Mouse (Mus musculus): ENCODE data around the gene Gfpt1. TPM values are rescaled to one million over a fixed set of nuclear protein-coding genes. Genes with fewer than 3 reads are reported as not detected.

Gene Gfpt1
- polyA plus RNA-seq, 1 experiment: 13.4 TPM

DNA sequence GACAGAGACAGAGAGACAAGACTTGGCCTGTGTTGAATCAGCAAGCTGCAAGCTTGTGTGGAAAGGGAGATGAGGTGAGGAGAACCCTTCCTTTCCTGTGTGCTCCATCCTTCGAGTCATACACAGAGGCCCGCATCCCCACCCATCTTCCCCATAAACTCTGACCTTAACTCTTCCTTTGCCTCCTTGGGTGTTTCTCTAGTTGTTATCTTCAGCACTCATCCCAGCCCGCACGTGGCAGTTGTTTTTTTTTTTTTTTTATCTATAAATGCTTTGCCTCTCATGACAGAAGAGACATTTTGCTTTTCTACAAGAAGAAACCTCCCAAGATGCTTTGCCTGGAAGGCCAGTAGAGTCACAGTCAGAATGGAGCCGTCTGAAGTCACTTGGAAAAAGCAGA, 95.8 kb downstream of the Gfpt1 start:
- H3K79me2 ChIP-seq (ENCODE audit: control insufficient read depth, insufficient read depth): no peaks in the 10 kb centered on the region
- TF ChIP-seq MAX (IDR thresholded peaks at IDR 0.05; ENCODE audit: low read depth) (no peak), POLR2AphosphoS2 (IDR thresholded peaks at IDR 0.05; ENCODE audit: insufficient read length, low read depth) (no peak), POLR2A (IDR thresholded peaks at IDR 0.05; ENCODE audit: insufficient read length, low read depth) (no peak), MYOD1 (IDR thresholded peaks at IDR 0.05; ENCODE audit: control insufficient read depth in 1 of 3, insufficient read length in 2 of 3, low read depth in 2 of 3) (no peak), REST (IDR thresholded peaks at IDR 0.05; ENCODE audit: insufficient read depth, insufficient read length) (no peak), USF1 (IDR thresholded peaks at IDR 0.05; ENCODE audit: low read depth) (no peak), TCF3 (IDR thresholded peaks at IDR 0.05; ENCODE audit: insufficient read length, low read depth) (no peak), TCF12 (IDR thresholded peaks at IDR 0.05; ENCODE audit: insufficient read depth, poor library complexity, severe bottlenecking) (no peak), MYOG (IDR thresholded peaks at IDR 0.05; ENCODE audit: control insufficient read depth in 1 of 3, insufficient read depth in 1 of 3, insufficient read length in 2 of 3, low read depth in 2 of 3) (no peak), CEBPB (IDR thresholded peaks at IDR 0.05; ENCODE audit: insufficient read depth, poor library complexity, severe bottlenecking) (no peak), SRF (IDR thresholded peaks at IDR 0.05; ENCODE audit: control insufficient read depth, insufficient read length, low read depth) (no peak), E2F4 (IDR thresholded peaks at IDR 0.05; ENCODE audit: insufficient read depth) (no peak)
- no peak overlapping the region for H3K4me2 ChIP-seq (ENCODE audit: low read depth)
- no peak overlapping the region for H3K4me3 ChIP-seq
- no peaks in the 10 kb centered on the region for H3K36me3 ChIP-seq (ENCODE audit: control insufficient read depth, insufficient read depth)
- H3K27me3 ChIP-seq (ENCODE audit: control insufficient read depth, insufficient read depth, insufficient read length): no peaks in the 10 kb centered on the region
- no peak overlapping the region for H3ac ChIP-seq (ENCODE audit: control insufficient read depth, insufficient read length)

DNA sequence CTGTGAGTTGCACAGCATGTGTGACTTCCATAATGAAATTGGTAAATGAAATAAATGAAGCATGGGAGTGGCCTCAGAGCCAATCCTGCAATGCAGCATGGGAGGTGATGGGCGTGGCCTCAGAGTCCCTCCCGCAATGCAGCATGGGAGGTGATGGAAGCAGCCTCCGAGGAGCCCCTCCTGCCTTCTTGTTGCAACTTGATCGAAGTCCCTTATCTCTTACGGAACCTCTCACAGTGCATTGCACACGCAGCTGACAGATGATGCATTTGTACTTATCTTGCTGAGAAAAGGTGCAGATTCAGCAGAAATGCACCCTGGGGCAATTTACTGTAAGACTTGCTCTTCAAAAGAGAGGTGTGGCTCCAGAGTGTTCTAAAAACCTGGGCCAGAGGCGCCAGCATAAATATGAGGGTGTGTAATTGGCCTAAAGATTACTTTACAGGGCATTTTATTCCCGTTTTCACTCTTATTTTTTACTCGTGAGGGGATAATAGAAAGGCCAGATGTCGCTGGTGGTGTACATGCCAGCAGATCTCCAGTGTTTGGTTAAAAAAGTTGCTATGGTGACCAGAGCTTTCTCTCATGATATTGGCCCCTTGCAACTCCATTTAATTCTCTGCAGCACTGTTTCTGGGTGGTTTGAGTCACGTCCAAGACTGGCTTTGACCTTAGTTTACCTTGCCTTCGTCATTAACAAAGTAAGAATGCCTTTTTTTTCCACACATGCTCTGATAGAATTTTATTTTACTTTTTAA, 97.3 kb downstream of the Gfpt1 start:
- Histone ChIP-seq H3K27me3 (ENCODE audit: control insufficient read depth, insufficient read depth, insufficient read length) (no peaks in the 10 kb centered on the region), H3K36me3 (ENCODE audit: control insufficient read depth, insufficient read depth) (no peaks in the 10 kb centered on the region), H3ac (ENCODE audit: control insufficient read depth, insufficient read length) (no peak overlapping the region), H3K4me2 (ENCODE audit: low read depth) (no peak overlapping the region), H3K4me3 (no peak overlapping the region), H3K79me2 (ENCODE audit: control insufficient read depth, insufficient read depth) (no peaks in the 10 kb centered on the region)
- TF ChIP-seq POLR2AphosphoS2 (IDR thresholded peaks at IDR 0.05; ENCODE audit: insufficient read length, low read depth) (no peak), MYOD1 (IDR thresholded peaks at IDR 0.05; ENCODE audit: control insufficient read depth in 1 of 3, insufficient read length in 2 of 3, low read depth in 2 of 3) (no peak), TCF12 (IDR thresholded peaks at IDR 0.05; ENCODE audit: insufficient read depth, poor library complexity, severe bottlenecking) (no peak), MAX (IDR thresholded peaks at IDR 0.05; ENCODE audit: low read depth) (no peak)

Other genes starting within 250 kb of the Gfpt1 start
- 72.5 TPM for gene Anxa4, start 249.3 kb upstream of the Gfpt1 start, polyA plus RNA-seq (2012; fragmentation: generic; extraction: Trizol)
- 11.5 TPM for gene Aak1, start 193.3 kb upstream of the Gfpt1 start, polyA plus RNA-seq (2012; fragmentation: generic; extraction: Trizol)
- gene Nfu1, start 33.6 kb upstream of the Gfpt1 start, polyA plus RNA-seq (2012; fragmentation: generic; extraction: Trizol): 240 TPM
- gene D6Ertd527e, start 61.9 kb downstream of the Gfpt1 start, polyA plus RNA-seq (2012; fragmentation: generic; extraction: Trizol): 0.11 TPM

All from myocyte (in vitro differentiated cells).